Mouse (Mus musculus) lung, adult 2 months (tissue): ENCODE results near the gene Nat14.

Experiments used
- CTCF ChIP-seq: fragments of 200-500 bp; IDR thresholded peaks from 2 replicates; pipeline ENCODE4 v1.5.1; 2011; ENCODE audit warnings: mild to moderate bottlenecking, low read length, control low read depth; ENCODE audit not compliant: insufficient read depth
- POLR2A ChIP-seq: fragments of 200-500 bp; IDR thresholded peaks from 2 replicates; pipeline ENCODE4 v1.6.1; 2011; ENCODE audit warnings: low read depth, mild to moderate bottlenecking, control low read depth, low read length, borderline replicate concordance; ENCODE audit errors: extremely low read depth

GRCm38 (mm10) chr7:4957361-4957760 is 35.5 kb downstream of the Nat14 start:
- no peak for TF ChIP-seq CTCF
- no peak for TF ChIP-seq POLR2A
